In genomic region chr9:96818128-96818821, GRCm38 (mm10) we compare ENCODE assay signal across 8 mouse cellular contexts.
DNase-seq lines count a peak whose midpoint lies in the region; ATAC-seq lines count a peak whose summit lies in the region.

No protein-coding gene starts in this region.

- H3K4me2 ChIP-seq in forebrain, embryonic 12.5 days, result no peak overlapping the region
- no peak overlapping the region for H3K4me2 ChIP-seq in limb, embryonic 12.5 days

- no peaks in the 10 kb centered on the region for H3K36me3 ChIP-seq in forebrain, embryonic 12.5 days (replicated peaks)
- no peaks in the 10 kb centered on the region for H3K36me3 ChIP-seq in limb, embryonic 12.5 days

- H3K4me3 ChIP-seq in forebrain, embryonic 12.5 days (replicated peaks), result no peak overlapping the region
- no peak overlapping the region for H3K4me3 ChIP-seq in limb, embryonic 12.5 days (replicated peaks)

- 0 out of 2 replicates have a peak, but pooled peaks cover 3% of the 10 kb centered on the region for H3K9me3 ChIP-seq in forebrain, embryonic 12.5 days
- no peaks in the 10 kb centered on the region for H3K9me3 ChIP-seq in limb, embryonic 12.5 days

- 37% methylated on average over 7 of the region's 7 CpGs for WGBS in forebrain, embryonic 12.5 days
- 40% methylated on average over 7 of the region's 7 CpGs for WGBS in limb, embryonic 12.5 days

- H3K9ac ChIP-seq in forebrain, embryonic 12.5 days, result no peak overlapping the region
- no peak overlapping the region for H3K9ac ChIP-seq in limb, embryonic 12.5 days (replicated peaks)

- ATAC-seq in forebrain, embryonic 12.5 days (ENCODE audit: low FRiP score), result peak; percentile 82
- ATAC-seq in limb, embryonic 12.5 days (ENCODE audit: insufficient number of reproducible peaks, insufficient read depth, low FRiP score, low TSS enrichment, low read depth), result peak; percentile 47; the same call in 1 of the 2 replicates
- peak; percentile 70 for ATAC-seq in monocyte, adult 5-6 weeks (replicated peaks; ENCODE audit: insufficient number of reproducible peaks, low FRiP score, low TSS enrichment, poor library complexity, severe bottlenecking)

- DNase-seq in ovary, postnatal 14 days (ENCODE audit: low spot score), result peak; percentile 57
- DNase-seq in ovary, adult 18-20 months (ENCODE audit: low spot score), result no peak
- peak; percentile 56 for DNase-seq in c-Kit-positive CD71-positive TER-119-negative erythroid progenitor cells, embryonic 14.5 days (ENCODE audit: low read depth)
- DNase-seq in hindlimb bud, embryonic 11.5 days (ENCODE audit: extremely low spot score, low read depth, low spot score), result peak; percentile 85
- DNase-seq in thymus, postnatal 10 days (ENCODE audit: low spot score in 2 of 2), result peak; percentile 43 to 81

- H3K27me3 ChIP-seq in forebrain, embryonic 12.5 days, result no peaks in the 10 kb centered on the region
- no peaks in the 10 kb centered on the region for H3K27me3 ChIP-seq in limb, embryonic 12.5 days

- H3K4me1 ChIP-seq in forebrain, embryonic 12.5 days, result peaks cover 4% of the 10 kb centered on the region; the same call in 1 of the 2 replicates
- no peaks in the 10 kb centered on the region for H3K4me1 ChIP-seq in limb, embryonic 12.5 days (replicated peaks)

- H3K27ac ChIP-seq in forebrain, embryonic 12.5 days, result no peak overlapping the region
- no peak overlapping the region for H3K27ac ChIP-seq in limb, embryonic 12.5 days
